Mouse (Mus musculus) right cerebral cortex, postnatal 4 days (tissue): ENCODE results near the gene 2610301B20Rik.

ENCODE experiments used
- DNase-seq: peaks from one replicate; pipeline ENCODE4 v3.0.0-alpha.2; 2022

The 2610301B20Rik gene

DNA sequence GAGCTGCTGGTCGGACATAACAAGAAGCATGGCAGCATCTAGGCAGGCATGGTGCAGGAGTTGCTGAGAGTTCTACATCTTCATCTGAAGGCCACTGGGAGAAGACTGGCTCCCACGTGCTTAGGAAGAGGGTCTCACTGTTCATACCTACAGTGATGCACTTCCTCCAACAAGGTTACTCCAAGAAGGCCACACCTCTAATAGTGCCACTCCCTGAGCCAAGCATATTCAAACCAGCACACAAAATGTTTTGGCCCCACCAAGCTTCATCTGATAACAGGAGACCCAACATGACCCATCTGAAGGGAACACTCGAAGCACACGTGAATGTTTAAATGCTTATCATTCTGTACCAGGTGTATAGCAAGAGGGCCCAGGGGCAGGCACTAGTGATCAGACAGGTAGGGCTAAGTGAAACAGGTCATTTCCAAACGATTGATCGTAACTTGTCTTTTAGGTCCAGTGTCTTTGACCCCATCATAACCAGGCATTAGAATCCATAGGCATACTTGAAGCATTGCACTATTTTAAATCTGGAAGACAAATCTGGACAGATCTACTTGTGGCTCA lies 37.7 kb downstream of the 2610301B20Rik start:
- no peak for DNase-seq

GRCm38 (mm10) chr4:10912611-10913301 lies 38.5 kb downstream of the 2610301B20Rik start:
- DNase-seq = peak; percentile 97

DNA sequence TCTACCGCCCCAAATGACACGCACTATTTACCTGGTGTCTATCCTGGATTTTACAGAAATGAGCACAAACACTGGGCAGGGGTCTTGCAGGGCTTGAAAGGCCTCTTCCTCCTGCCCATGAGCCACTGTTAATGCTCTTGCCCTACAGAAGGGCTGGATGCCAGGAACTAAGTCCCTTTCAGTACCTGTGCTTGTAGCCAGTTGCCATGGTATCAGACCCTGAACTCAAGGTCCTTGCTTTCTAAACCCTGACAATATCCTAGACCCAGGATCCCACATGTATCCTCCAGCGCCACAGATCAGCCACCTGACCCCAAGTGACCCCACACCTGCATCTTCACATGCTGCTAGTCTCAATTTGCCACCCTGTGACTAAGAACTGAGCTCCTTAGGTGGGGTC lies 39.1 kb downstream of the 2610301B20Rik start:
- no peak for DNase-seq

DNA sequence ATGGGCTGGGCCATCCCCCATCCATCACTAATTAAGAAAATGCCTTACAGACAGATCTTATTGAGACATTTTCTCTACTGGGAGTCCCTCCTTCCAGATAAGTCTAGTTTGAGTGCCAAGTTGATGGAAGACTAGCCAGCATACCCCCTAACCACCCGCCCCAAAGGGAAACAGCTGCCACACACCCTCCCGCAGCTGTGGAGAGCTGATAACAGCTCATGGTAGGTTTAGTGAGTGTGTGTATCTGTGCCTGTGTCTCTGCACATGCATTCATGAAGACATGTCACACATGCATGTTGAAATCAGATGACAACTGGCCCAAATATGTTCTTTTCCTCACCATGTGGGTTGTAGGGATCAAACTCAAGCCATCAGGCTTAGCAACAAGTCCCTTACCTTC lies 40.5 kb downstream of the 2610301B20Rik start:
- no peak for DNase-seq

- DNase-seq = no peak
These were observed 41.0 kb downstream of the 2610301B20Rik start for GRCm38 (mm10) chr4:10915271-10915670.

DNA sequence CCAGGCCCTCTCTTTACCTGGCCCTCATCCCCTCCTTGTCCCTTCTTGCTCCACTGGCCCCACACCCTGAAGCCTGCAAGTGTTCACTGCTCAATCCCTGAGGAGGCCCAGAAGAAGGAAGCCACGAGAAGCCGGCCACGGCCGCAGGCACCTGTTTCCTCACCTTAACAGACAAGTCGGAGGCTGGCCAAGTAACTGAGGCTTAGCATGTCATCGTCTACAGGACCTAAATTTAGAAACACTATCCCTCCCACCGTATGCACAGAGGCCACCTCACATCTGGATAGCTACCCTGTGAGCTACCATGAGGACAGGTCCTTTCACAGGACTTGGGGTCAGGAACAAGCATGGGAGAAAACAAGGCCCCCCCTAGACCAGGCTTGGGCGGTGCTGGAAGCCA lies 44.1 kb downstream of the 2610301B20Rik start:
- no peak for DNase-seq

- no peak for DNase-seq
These were observed 44.8 kb downstream of the 2610301B20Rik start for GRCm38 (mm10) chr4:10919097-10919496.

GRCm38 (mm10) chr4:10919530-10919929 lies 45.2 kb downstream of the 2610301B20Rik start:
- DNase-seq = no peak

GRCm38 (mm10) chr4:10919987-10920386 lies 45.7 kb downstream of the 2610301B20Rik start:
- DNase-seq = no peak

GRCm38 (mm10) chr4:10920622-10921021 lies 46.3 kb downstream of the 2610301B20Rik start:
- DNase-seq = no peak

DNA sequence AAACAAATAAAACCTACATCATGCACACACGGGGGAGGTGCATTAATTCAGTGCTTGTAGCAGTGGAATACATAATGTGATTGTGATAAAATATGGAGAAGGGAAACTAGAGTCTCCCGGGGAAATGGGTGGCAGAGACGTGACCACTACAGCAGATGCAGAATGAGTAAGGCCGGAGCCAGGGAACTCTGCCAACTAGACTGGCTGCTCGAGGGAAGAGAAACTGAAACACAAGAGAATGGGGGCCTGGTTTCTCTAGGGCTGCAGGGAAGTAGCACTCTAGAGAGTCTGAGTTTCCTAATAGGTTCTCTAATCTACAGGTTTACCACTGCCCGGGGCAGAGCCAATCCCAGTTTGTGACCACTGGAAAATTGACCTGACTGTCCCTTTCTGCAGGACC lies 48.9 kb downstream of the 2610301B20Rik start:
- peak; percentile 64 for DNase-seq

DNA sequence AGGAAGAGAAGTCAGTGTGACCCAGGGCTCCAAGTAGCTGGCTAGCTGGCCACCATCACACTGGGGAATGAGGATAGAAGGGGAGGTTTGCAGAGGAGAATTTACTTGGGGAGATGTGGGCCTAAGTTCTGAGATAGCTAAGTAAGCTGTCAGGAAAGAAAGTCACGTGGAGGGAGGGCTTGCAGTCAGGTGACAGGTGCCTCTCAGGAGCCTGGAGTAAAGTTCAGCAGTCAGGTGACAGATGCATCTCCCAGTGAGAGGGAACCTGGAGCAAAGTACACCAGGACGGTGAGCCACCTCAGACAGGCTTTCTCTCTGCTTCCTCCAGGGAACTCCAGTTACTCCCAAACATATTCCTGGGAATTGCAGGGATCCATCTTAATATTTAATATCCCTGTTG lies 49.8 kb downstream of the 2610301B20Rik start:
- no peak for DNase-seq

DNA sequence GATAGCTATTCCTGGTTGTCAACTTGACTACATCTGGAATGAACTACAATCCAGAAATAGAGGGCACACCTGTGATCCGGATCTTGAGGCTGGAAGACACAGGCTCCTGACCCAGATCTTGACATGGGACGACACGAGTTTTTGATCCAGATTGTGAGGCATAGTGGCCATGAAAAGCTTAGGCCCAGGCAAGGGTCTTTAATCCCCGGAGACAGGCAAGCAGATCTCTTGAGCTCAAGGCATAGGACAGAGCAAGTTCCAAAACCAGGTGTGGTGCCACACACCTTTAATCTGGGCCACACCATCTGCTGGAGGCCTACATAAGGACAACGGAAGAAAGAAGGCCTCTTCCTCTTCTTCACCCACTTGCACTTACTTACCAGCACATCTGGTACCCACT lies 50.2 kb downstream of the 2610301B20Rik start:
- no peak for DNase-seq

DNA sequence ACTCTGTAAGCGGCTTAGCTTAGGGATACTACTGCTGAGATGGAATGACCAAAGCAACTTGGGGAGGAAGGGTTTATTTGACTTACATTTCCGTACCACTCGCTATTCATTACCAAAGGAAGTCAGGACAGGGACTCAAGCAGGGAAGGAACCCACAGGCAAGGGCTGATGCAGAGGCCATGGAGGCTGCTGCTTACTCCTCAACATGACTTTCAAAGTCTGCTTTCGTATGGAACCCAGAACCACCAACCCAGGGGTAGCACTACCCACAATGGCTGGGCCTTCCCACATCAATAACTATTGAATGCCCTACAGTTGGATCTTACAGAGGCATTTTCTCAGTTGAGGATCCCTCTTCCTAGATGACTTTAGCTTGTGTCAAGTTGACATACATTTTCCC lies 52.1 kb downstream of the 2610301B20Rik start:
- no peak for DNase-seq

DNA sequence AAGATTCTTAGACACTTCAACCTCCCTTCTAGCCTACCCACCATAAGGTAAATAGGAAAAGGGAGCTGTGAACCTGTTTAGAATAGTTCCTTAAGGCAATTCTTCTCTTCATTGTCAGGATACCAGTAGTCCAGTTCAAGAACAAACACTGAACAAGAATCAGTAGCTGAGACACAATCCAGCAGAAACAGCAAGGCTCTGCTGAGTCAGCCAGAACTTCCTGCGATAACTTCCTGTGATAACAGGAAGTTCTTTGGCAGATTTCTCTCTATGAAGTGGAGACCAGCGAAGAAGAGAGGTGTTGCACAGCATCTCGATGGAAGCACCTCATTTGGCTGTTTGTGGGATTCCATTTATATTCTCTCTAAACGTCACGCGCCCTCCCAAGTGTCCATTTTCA lies 53.9 kb downstream of the 2610301B20Rik start:
- no peak for DNase-seq

GRCm38 (mm10) chr4:10929726-10930125 lies 55.4 kb downstream of the 2610301B20Rik start:
- DNase-seq = no peak

DNA sequence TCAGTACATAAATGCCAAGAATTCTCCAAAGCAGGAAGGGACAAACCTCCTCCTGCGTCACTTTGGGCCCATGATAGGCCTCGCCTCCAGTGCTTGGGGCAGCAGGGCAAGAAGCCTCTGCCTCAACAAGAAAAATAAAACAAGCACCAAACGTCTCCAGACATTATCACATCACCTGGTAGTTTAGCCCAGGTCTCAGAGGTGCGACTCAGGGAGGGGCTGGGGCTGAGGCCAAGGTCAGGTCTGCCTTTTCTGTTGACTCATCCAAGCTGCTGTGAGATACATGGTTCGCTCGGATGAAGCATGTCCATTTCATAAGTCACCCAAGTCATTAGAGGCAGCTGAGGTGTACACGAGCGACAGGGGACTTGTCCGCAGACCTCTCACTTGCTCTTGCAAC lies 56.7 kb downstream of the 2610301B20Rik start:
- DNase-seq = no peak

GRCm38 (mm10) chr4:10932091-10932745 lies 57.9 kb downstream of the 2610301B20Rik start:
- DNase-seq = no peak

DNA sequence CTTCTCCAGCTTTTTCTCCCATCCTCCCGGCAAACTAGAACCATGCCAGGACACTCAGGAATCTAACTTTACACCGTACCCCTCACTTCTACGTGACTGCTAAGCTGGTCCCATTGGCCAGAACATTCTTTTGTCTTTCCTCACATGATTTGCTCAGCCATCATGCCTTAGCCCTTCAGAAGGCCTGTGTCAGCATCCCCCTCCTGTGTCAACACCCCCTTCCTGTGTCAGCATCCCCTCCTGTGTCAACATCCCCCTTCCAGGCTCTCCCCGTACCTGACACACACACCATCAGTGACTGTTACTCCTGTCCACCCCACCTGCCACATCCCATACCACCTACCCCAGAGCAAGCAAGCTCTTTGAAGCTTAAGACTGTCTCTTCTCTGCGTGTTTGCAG lies 58.5 kb downstream of the 2610301B20Rik start:
- DNase-seq = no peak

DNA sequence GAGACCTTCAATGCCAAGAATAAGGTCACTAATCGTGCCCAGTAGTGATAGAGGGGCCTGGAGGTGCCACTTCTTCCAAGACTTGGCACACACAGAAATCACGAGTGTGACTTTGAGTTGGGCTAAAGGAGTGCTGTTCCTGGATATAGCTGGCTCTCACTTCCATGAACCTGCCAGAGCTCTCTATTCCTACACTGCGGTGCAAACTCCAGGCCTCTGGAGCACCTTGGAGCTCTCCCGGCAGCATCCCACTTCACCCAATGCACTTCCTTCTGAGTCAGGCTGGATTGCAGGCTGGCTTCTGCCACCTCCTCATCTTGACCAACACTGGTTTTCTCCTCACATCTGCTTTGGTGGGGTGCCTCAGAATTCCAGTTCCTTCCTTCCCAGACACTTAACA lies 62.5 kb downstream of the 2610301B20Rik start:
- no peak for DNase-seq
